Comparison of ENCODE assay signal across 9 mouse cellular contexts in the genomic region with DNA sequence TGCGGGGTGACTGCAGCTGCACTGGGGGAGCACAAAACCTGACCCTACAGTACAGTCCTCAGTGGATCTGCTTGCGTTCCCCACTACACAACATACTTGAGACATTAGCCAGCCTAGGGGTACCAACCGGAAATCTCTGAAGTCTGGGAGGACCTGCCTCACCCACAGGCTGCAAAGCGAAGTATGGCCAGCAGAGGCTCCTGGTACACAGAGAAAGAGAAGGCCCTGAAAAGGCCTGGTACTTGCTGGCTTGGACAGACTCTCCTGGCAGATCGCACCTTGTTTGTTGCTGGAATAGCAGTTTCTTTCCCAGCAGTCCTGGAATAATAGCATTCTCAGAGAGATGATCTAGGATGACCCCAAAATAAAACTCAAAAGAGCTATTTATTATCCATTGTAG.
DNase-seq lines count a peak whose midpoint lies in the region; ATAC-seq and TF ChIP-seq lines count a peak whose summit lies in the region.
"Had no signal": no experiment of that assay in that cellular context is flagged by ENCODE, and none has a peak within 500 bp of the region (broad histone marks: within the 10 kb centered on the region; RNA-seq: fewer than 3 reads in every experiment).

No protein-coding gene starts in this region.

- peak; percentile 79 for TF ChIP-seq CTCF in forebrain, postnatal 0 days (IDR thresholded peaks at IDR 0.05; ENCODE audit: low read depth)

- 70% methylated on average over 5 of the region's 5 CpGs for WGBS in forebrain, postnatal 0 days
- 90% methylated on average over 5 of the region's 5 CpGs for WGBS in forebrain, embryonic 10.5 days

- no peak overlapping the region for H3K9ac ChIP-seq in forebrain, postnatal 0 days
- H3K9ac ChIP-seq: neural tube, embryonic 13.5 days had no signal

- no peak overlapping the region for H3K4me3 ChIP-seq in forebrain, postnatal 0 days (ENCODE audit: low read depth, low read length)
- no peak overlapping the region for H3K4me3 ChIP-seq in forebrain, embryonic 10.5 days
- H3K4me3 ChIP-seq: neural tube, embryonic 13.5 days had no signal

- no peaks in the 10 kb centered on the region for H3K27me3 ChIP-seq in forebrain, postnatal 0 days (ENCODE audit: insufficient read depth, low read length)
- H3K27me3 ChIP-seq in forebrain, embryonic 10.5 days (ENCODE audit: poor library complexity, severe bottlenecking): no peaks in the 10 kb centered on the region
- H3K27me3 ChIP-seq: neural tube, embryonic 13.5 days had no signal

- no peak overlapping the region for H3K4me2 ChIP-seq in forebrain, postnatal 0 days (ENCODE audit: low read depth)
- H3K4me2 ChIP-seq: neural tube, embryonic 13.5 days had no signal

- peak; percentile 53 for ATAC-seq in forebrain, postnatal 0 days
- ATAC-seq in granulocyte monocyte progenitor cell, adult 5-6 weeks (replicated peaks; ENCODE audit: poor library complexity, severe bottlenecking): peak; percentile 74

- 0 out of 2 replicates have a peak, but pooled peaks cover under 1% of the 10 kb centered on the region for H3K9me3 ChIP-seq in forebrain, postnatal 0 days (ENCODE audit: low read length)
- H3K9me3 ChIP-seq in forebrain, embryonic 10.5 days: peaks cover 6% of the 10 kb centered on the region

- no peaks in the 10 kb centered on the region for H3K36me3 ChIP-seq in forebrain, postnatal 0 days (ENCODE audit: insufficient read depth)
- peaks cover 15% of the 10 kb centered on the region for H3K36me3 ChIP-seq in forebrain, embryonic 10.5 days (replicated peaks)

- peak; percentile 64 for DNase-seq in forebrain, postnatal 0 days
- no peak for DNase-seq in forebrain, embryonic 10.5 days (ENCODE audit: extremely low spot score, low spot score)
- peak; percentile 13 to 46 for DNase-seq in CD8-positive naive resting alpha-beta T cell, adult 2 months (ENCODE audit: low read depth in 2 of 2, low spot score in 2 of 2)
- DNase-seq in cerebellum, adult 11-12 months: peak; percentile 43
- peak; percentile 51 to 79 for DNase-seq in layer of hippocampus, postnatal 14 days (ENCODE audit: low spot score in 2 of 2)
- peak; percentile 12 for DNase-seq in naive thymus-derived CD4-positive, alpha-beta T cell, adult 2 months (ENCODE audit: low read depth)
- DNase-seq in thymus, postnatal 14 days: peak; percentile 75

- no peaks in the 10 kb centered on the region for H3K4me1 ChIP-seq in forebrain, postnatal 0 days (ENCODE audit: insufficient read depth)
- 0 out of 2 replicates have a peak, but pooled peaks cover 4% of the 10 kb centered on the region for H3K4me1 ChIP-seq in forebrain, embryonic 10.5 days

- H3K27ac ChIP-seq in forebrain, postnatal 0 days (ENCODE audit: low read depth, low read length): no peak overlapping the region
- H3K27ac ChIP-seq in forebrain, embryonic 10.5 days: no peak overlapping the region
- H3K27ac ChIP-seq: neural tube, embryonic 13.5 days had no signal
